Comparison of ENCODE assay signal across 8 mouse cellular contexts in genomic region chr2:151575119-151575698, GRCm38 (mm10). TPM values are rescaled to one million over a fixed set of nuclear protein-coding genes. Genes with fewer than 3 reads are reported as not detected.
A peak's percentile ranks its signal among the peaks of the same experiment; 100 is the strongest.
DNase-seq lines count a peak whose midpoint lies in the region; ATAC-seq and TF ChIP-seq lines count a peak whose summit lies in the region.

No protein-coding gene starts in this region.

- intact Hi-C loops in gastrocnemius, postnatal 14 days (cut with DNase I; ENCODE audit: low total_unique reads) = no loop called here

- no peak overlapping the region for H3K27ac ChIP-seq in MEL (ENCODE audit: control insufficient read depth, low read depth, low read length)
- H3K27ac ChIP-seq in heart, embryonic 15.5 days = peak overlapping the region; percentile 88

- peak; percentile 37 for TF ChIP-seq RAD21 in MEL (IDR thresholded peaks at IDR 0.05; ENCODE audit: low read depth, low read length)

- no peaks in the 10 kb centered on the region for H3K79me2 ChIP-seq in MEL (ENCODE audit: control insufficient read depth, insufficient read depth, low read length, poor library complexity)

- no peak for ATAC-seq in heart, embryonic 15.5 days (replicated peaks; ENCODE audit: insufficient number of reproducible peaks, insufficient read depth, low FRiP score, low read depth)

- H3K4me3 ChIP-seq in MEL (ENCODE audit: control insufficient read depth in 1 of 2, insufficient read depth in 1 of 2, low read depth in 2 of 2, low read length in 2 of 2) = no peak overlapping the region
- H3K4me3 ChIP-seq in heart, embryonic 15.5 days = peak overlapping the region; percentile 51

- H3K9me3 ChIP-seq in MEL (replicated peaks; ENCODE audit: insufficient read depth, low read length) = no peaks in the 10 kb centered on the region
- H3K9me3 ChIP-seq in heart, embryonic 15.5 days (replicated peaks) = no peaks in the 10 kb centered on the region

- H3K4me1 ChIP-seq in MEL (ENCODE audit: control insufficient read depth in 1 of 2, insufficient read depth in 2 of 2, low read length in 2 of 2) = no peaks in the 10 kb centered on the region
- peaks cover 16% of the 10 kb centered on the region for H3K4me1 ChIP-seq in heart, embryonic 15.5 days (replicated peaks)

- H3K36me3 ChIP-seq in MEL (ENCODE audit: control insufficient read depth in 1 of 2, insufficient read depth in 2 of 2, low read length in 2 of 2) = no peaks in the 10 kb centered on the region
- no peaks in the 10 kb centered on the region for H3K36me3 ChIP-seq in heart, embryonic 15.5 days

- WGBS in heart, embryonic 15.5 days = 26% methylated on average over 7 of the region's 7 CpGs

- DNase-seq in 3T3-L1 (ENCODE audit: low read depth, low spot score) = peak; percentile 64
- DNase-seq in MEL (ENCODE audit: low read depth, low spot score) = no peak
- peak; percentile 81 for DNase-seq in embryo, embryonic 10.5 days (ENCODE audit: low spot score)
- DNase-seq in kidney, postnatal 14 days = peak; percentile 49
- DNase-seq in mesoderm, embryonic 11.5 days (ENCODE audit: low read depth, low spot score) = peak; percentile 56
- DNase-seq in right cerebral cortex, adult 18-20 months = no peak
- no peak for DNase-seq in gastrocnemius, postnatal 14 days

- peak overlapping the region; percentile 86 for H3K4me2 ChIP-seq in heart, embryonic 15.5 days

- no peaks in the 10 kb centered on the region; a peak in 1 of 4 replicates for H3K27me3 ChIP-seq in MEL (ENCODE audit: control insufficient read depth in 1 of 2, insufficient read depth in 2 of 2, low read length in 2 of 2)
- H3K27me3 ChIP-seq in heart, embryonic 15.5 days = peaks cover 9% of the 10 kb centered on the region; the same call in 1 of the 2 replicates

- TF ChIP-seq POLR2A in MEL (IDR thresholded peaks at IDR 0.05; ENCODE audit: control insufficient read depth in 1 of 2, insufficient read depth in 1 of 2, low read depth in 1 of 2, low read length in 2 of 2, poor library complexity in 1 of 2) = no peak

- no peak for TF ChIP-seq EP300 in MEL (IDR thresholded peaks at IDR 0.05; ENCODE audit: low read depth in 1 of 2, low read length in 2 of 2)

- peak in 2 of 3 experiments; percentile 12 to 34; a peak in 2 of 6 replicates for TF ChIP-seq CTCF in MEL (IDR thresholded peaks at IDR 0.05 in 2 of 3, conservative IDR thresholded peaks at IDR 0.05 in 1 of 3; ENCODE audit: control insufficient read depth in 1 of 3, insufficient read depth in 1 of 3, low read depth in 2 of 3, low read length in 3 of 3, poor library complexity in 1 of 3, severe bottlenecking in 1 of 3)

- no peak overlapping the region for H3K9ac ChIP-seq in MEL (ENCODE audit: control insufficient read depth, low read depth, low read length, poor library complexity, severe bottlenecking)
- peak overlapping the region; percentile 58; the same call in 1 of the 2 replicates for H3K9ac ChIP-seq in heart, embryonic 15.5 days

TF ChIP-seq in MEL, 35 proteins besides CTCF, POLR2A, EP300 and RAD21:
- no peak for TF ChIP-seq MXI1 (IDR thresholded peaks at IDR 0.05; ENCODE audit: low read depth, low read length)
- TF ChIP-seq TBP (IDR thresholded peaks at IDR 0.05; ENCODE audit: low read depth, low read length) = no peak
- TF ChIP-seq MYC (IDR thresholded peaks at IDR 0.05; ENCODE audit: low read depth, low read length) = no peak
- no peak for TF ChIP-seq ZMIZ1 (IDR thresholded peaks at IDR 0.05; ENCODE audit: low read depth, low read length)
- no peak for TF ChIP-seq ZKSCAN1 (IDR thresholded peaks at IDR 0.05; ENCODE audit: low read depth, low read length)
- TF ChIP-seq ETS1 (IDR thresholded peaks at IDR 0.05; ENCODE audit: low read depth, low read length) = no peak
- no peak for TF ChIP-seq GATA1 (IDR thresholded peaks at IDR 0.05; ENCODE audit: low read depth, low read length)
- no peak for TF ChIP-seq GABPA (IDR thresholded peaks at IDR 0.05; ENCODE audit: low read depth, low read length)
- no peak for TF ChIP-seq NELFE (IDR thresholded peaks at IDR 0.05; ENCODE audit: low read depth, low read length)
- no peak for TF ChIP-seq TCF12 (IDR thresholded peaks at IDR 0.05; ENCODE audit: low read depth, low read length)
- no peak for TF ChIP-seq MAFK (IDR thresholded peaks at IDR 0.05; ENCODE audit: borderline replicate concordance, low read depth, low read length)
- TF ChIP-seq SMC3 (IDR thresholded peaks at IDR 0.05; ENCODE audit: low read depth, low read length) = no peak
- TF ChIP-seq CHD1 (IDR thresholded peaks at IDR 0.05; ENCODE audit: low read depth, low read length) = no peak
- TF ChIP-seq POLR2AphosphoS2 (IDR thresholded peaks at IDR 0.05; ENCODE audit: low read length) = no peak
- TF ChIP-seq MEF2A (IDR thresholded peaks at IDR 0.05; ENCODE audit: extremely low read depth, insufficient replicate concordance, low read depth, low read length, poor library complexity, severe bottlenecking) = no peak
- no peak for TF ChIP-seq MAX (IDR thresholded peaks at IDR 0.05; ENCODE audit: low read length)
- no peak for TF ChIP-seq TAL1 (IDR thresholded peaks at IDR 0.05; ENCODE audit: low read length)

RNA-seq across cellular contexts. Expression of gene Sdcbp2, which starts 2.8 kb away (rescaled TPM):
- not detected in 2 replicates for total RNA-seq in MEL (2012; rRNA removed)
- polyA plus RNA-seq in MEL (2012; ENCODE audit: insufficient read depth in 1 of 2, insufficient read length in 2 of 2, low read depth in 1 of 2, low replicate concordance in 2 of 2, missing spikeins in 1 of 2) = under 1 TPM in 1 of 2 experiments, not detected in 1; 0.25 TPM
- 1.9 and 2.0 TPM in 2 replicates for polyA plus RNA-seq in heart, embryonic 15.5 days (2015; fragmentation: Nextera tagmentation; extraction: Ambion mirVana)
- under 1 TPM; 0.64 to 0.91 TPM for total RNA-seq in gastrocnemius, postnatal 14 days (2021)

RNA-seq across cellular contexts. Expression of gene Fkbp1a, which starts 32.9 kb away (rescaled TPM):
- 26.2 and 33.0 TPM in 2 replicates for total RNA-seq in MEL (2012; rRNA removed)
- polyA plus RNA-seq in MEL (2012; ENCODE audit: insufficient read depth in 1 of 2, insufficient read length in 2 of 2, low read depth in 1 of 2, low replicate concordance in 2 of 2, missing spikeins in 1 of 2) = 1,000 to 10,000 TPM in 1 of 2 experiments, 100 to 1,000 TPM in 1; 304 to 1,080 TPM
- 630 and 641 TPM in 2 replicates for polyA plus RNA-seq in heart, embryonic 15.5 days (2015; fragmentation: Nextera tagmentation; extraction: Ambion mirVana)
- total RNA-seq in gastrocnemius, postnatal 14 days (2021) = 100 to 1,000 TPM; 190 to 225 TPM

RNA-seq across cellular contexts. Expression of gene Snph, which starts 57.2 kb away (rescaled TPM):
- total RNA-seq in MEL (2012; rRNA removed) = not detected in 2 replicates
- polyA plus RNA-seq in MEL (2012; ENCODE audit: insufficient read depth in 1 of 2, insufficient read length in 2 of 2, low read depth in 1 of 2, low replicate concordance in 2 of 2, missing spikeins in 1 of 2) = not detected
- polyA plus RNA-seq in heart, embryonic 15.5 days (2015; fragmentation: Nextera tagmentation; extraction: Ambion mirVana) = 0.18 and 0.25 TPM in 2 replicates
- total RNA-seq in gastrocnemius, postnatal 14 days (2021) = 10 to 100 TPM; 10.7 to 10.8 TPM

Comparison
In these comparisons a context has a peak if more than half of its experiments do, and no peak if none do; other contexts are left out.
1. DNase-seq: peak in 3T3-L1 (single experiment), embryo, embryonic 10.5 days (single experiment), kidney, postnatal 14 days (single experiment) and mesoderm, embryonic 11.5 days (single experiment); none in MEL (single experiment), right cerebral cortex, adult 18-20 months (single experiment) and gastrocnemius, postnatal 14 days (single experiment).
2. RNA of gene Snph, which starts 57.2 kb away (total RNA-seq): 10.7 to 10.8 TPM in gastrocnemius, postnatal 14 days; not detected in MEL; every median in the first group is over 10 times any median in the second.